ENCODE assay signal across 18 mouse cellular contexts in genomic region chr3:131070210-131070609, GRCm38 (mm10). TPM values are rescaled to one million over a fixed set of nuclear protein-coding genes. Genes with fewer than 3 reads are reported as not detected.
A peak's percentile ranks its signal among the peaks of the same experiment; 100 is the strongest.
DNase-seq lines count a peak whose midpoint lies in the region; ATAC-seq lines count a peak whose summit lies in the region.
"Had no signal": no experiment of that assay in that cellular context is flagged by ENCODE, and none has a peak within 500 bp of the region (broad histone marks: within the 10 kb centered on the region; RNA-seq: fewer than 3 reads in every experiment).

No protein-coding gene starts in this region.

- 20% methylated on average over 7 of the region's 7 CpGs for WGBS in forebrain, embryonic 13.5 days
- 18% methylated on average over 7 of the region's 7 CpGs for WGBS in forebrain, embryonic 16.5 days
- WGBS in hindbrain, embryonic 16.5 days, result 48% methylated on average over 7 of the region's 7 CpGs
- 49% methylated on average over 7 of the region's 7 CpGs for WGBS in hindbrain, embryonic 12.5 days
- WGBS in midbrain, embryonic 14.5 days, result 11% methylated on average over 7 of the region's 7 CpGs
- 15% methylated on average over 7 of the region's 7 CpGs for WGBS in midbrain, embryonic 16.5 days

- peak; percentile 33 for DNase-seq in midbrain, embryonic 14.5 days
- DNase-seq in embryo, embryonic 10 days (ENCODE audit: low spot score), result no peak
- DNase-seq: adrenal gland, adult 2 months; adrenal gland, postnatal 25 days; cerebellum, adult 9-10 months; embryo, embryonic 11 days; gastrocnemius, postnatal 14 days; heart, postnatal 14 days; kidney, adult 2 months had no signal

- H3K4me3 ChIP-seq in forebrain, embryonic 13.5 days, result no peak overlapping the region
- no peak overlapping the region for H3K4me3 ChIP-seq in forebrain, embryonic 16.5 days (replicated peaks; ENCODE audit: low read length)
- no peak overlapping the region for H3K4me3 ChIP-seq in hindbrain, embryonic 16.5 days (ENCODE audit: low read length)
- no peak overlapping the region for H3K4me3 ChIP-seq in hindbrain, embryonic 12.5 days
- no peak overlapping the region for H3K4me3 ChIP-seq in midbrain, embryonic 14.5 days (replicated peaks; ENCODE audit: low read depth, low read length)
- no peak overlapping the region for H3K4me3 ChIP-seq in midbrain, embryonic 16.5 days (ENCODE audit: low read depth, low read length)
- H3K4me3 ChIP-seq: embryonic facial prominence, embryonic 12.5 days; forebrain, embryonic 15.5 days had no signal

- H3K27ac ChIP-seq in forebrain, embryonic 13.5 days, result 0 out of 2 replicates have a peak overlapping the region, but pooled peaks have one; percentile 27
- no peak overlapping the region for H3K27ac ChIP-seq in forebrain, embryonic 16.5 days (ENCODE audit: low read length)
- no peak overlapping the region for H3K27ac ChIP-seq in hindbrain, embryonic 16.5 days (ENCODE audit: low read depth, low read length)
- no peak overlapping the region for H3K27ac ChIP-seq in hindbrain, embryonic 12.5 days
- H3K27ac ChIP-seq in midbrain, embryonic 14.5 days (replicated peaks; ENCODE audit: low read depth, low read length), result no peak overlapping the region; the same call in 1 of the 2 replicates
- no peak overlapping the region for H3K27ac ChIP-seq in midbrain, embryonic 16.5 days (ENCODE audit: low read length)
- H3K27ac ChIP-seq: embryonic facial prominence, embryonic 12.5 days; forebrain, embryonic 15.5 days; hindbrain, embryonic 14.5 days had no signal

- H3K36me3 ChIP-seq in forebrain, embryonic 13.5 days (ENCODE audit: poor library complexity, severe bottlenecking), result no peaks in the 10 kb centered on the region
- no peaks in the 10 kb centered on the region for H3K36me3 ChIP-seq in forebrain, embryonic 16.5 days (ENCODE audit: control insufficient read depth, insufficient read depth)
- H3K36me3 ChIP-seq in hindbrain, embryonic 16.5 days (ENCODE audit: control insufficient read depth, insufficient read depth, low read length), result no peaks in the 10 kb centered on the region
- no peaks in the 10 kb centered on the region for H3K36me3 ChIP-seq in hindbrain, embryonic 12.5 days
- H3K36me3 ChIP-seq in midbrain, embryonic 14.5 days (ENCODE audit: control insufficient read depth, insufficient read depth, low read length), result no peaks in the 10 kb centered on the region
- no peaks in the 10 kb centered on the region for H3K36me3 ChIP-seq in midbrain, embryonic 16.5 days (ENCODE audit: control insufficient read depth, insufficient read depth, low read length)
- H3K36me3 ChIP-seq: embryonic facial prominence, embryonic 12.5 days; forebrain, embryonic 15.5 days had no signal

- no peak overlapping the region for H3K9ac ChIP-seq in forebrain, embryonic 13.5 days
- H3K9ac ChIP-seq in forebrain, embryonic 16.5 days (replicated peaks; ENCODE audit: low read depth, low read length), result no peak overlapping the region
- no peak overlapping the region for H3K9ac ChIP-seq in hindbrain, embryonic 16.5 days (ENCODE audit: low read depth, low read length)
- no peak overlapping the region for H3K9ac ChIP-seq in hindbrain, embryonic 12.5 days
- no peak overlapping the region for H3K9ac ChIP-seq in midbrain, embryonic 14.5 days (replicated peaks; ENCODE audit: low read length)
- H3K9ac ChIP-seq in midbrain, embryonic 16.5 days (ENCODE audit: low read depth, low read length), result no peak overlapping the region
- H3K9ac ChIP-seq: embryonic facial prominence, embryonic 12.5 days; forebrain, embryonic 15.5 days; hindbrain, embryonic 14.5 days had no signal

- H3K27me3 ChIP-seq in forebrain, embryonic 13.5 days, result no peaks in the 10 kb centered on the region
- no peaks in the 10 kb centered on the region for H3K27me3 ChIP-seq in forebrain, embryonic 16.5 days (replicated peaks; ENCODE audit: control insufficient read depth, insufficient read depth, low read length)
- H3K27me3 ChIP-seq in hindbrain, embryonic 16.5 days (replicated peaks; ENCODE audit: control insufficient read depth, insufficient read depth, low read length), result no peaks in the 10 kb centered on the region
- H3K27me3 ChIP-seq in hindbrain, embryonic 12.5 days, result no peaks in the 10 kb centered on the region
- H3K27me3 ChIP-seq in midbrain, embryonic 14.5 days (ENCODE audit: control insufficient read depth, insufficient read depth, low read length), result no peaks in the 10 kb centered on the region
- H3K27me3 ChIP-seq in midbrain, embryonic 16.5 days (ENCODE audit: control insufficient read depth, insufficient read depth, low read depth, low read length), result no peaks in the 10 kb centered on the region
- H3K27me3 ChIP-seq: embryonic facial prominence, embryonic 12.5 days; forebrain, embryonic 15.5 days had no signal

- H3K4me1 ChIP-seq in forebrain, embryonic 13.5 days, result peaks cover 18% of the 10 kb centered on the region
- H3K4me1 ChIP-seq in forebrain, embryonic 16.5 days (replicated peaks; ENCODE audit: control insufficient read depth, insufficient read depth, low read length), result no peaks in the 10 kb centered on the region; the same call in 1 of the 2 replicates
- H3K4me1 ChIP-seq in hindbrain, embryonic 16.5 days (ENCODE audit: control insufficient read depth, insufficient read depth, low read depth, low read length), result no peaks in the 10 kb centered on the region
- H3K4me1 ChIP-seq in hindbrain, embryonic 12.5 days, result no peaks in the 10 kb centered on the region
- peaks cover 7% of the 10 kb centered on the region; the same call in 1 of the 2 replicates for H3K4me1 ChIP-seq in midbrain, embryonic 14.5 days (ENCODE audit: control insufficient read depth, insufficient read depth, low read length)
- 0 out of 2 replicates have a peak, but pooled peaks cover 2% of the 10 kb centered on the region for H3K4me1 ChIP-seq in midbrain, embryonic 16.5 days (ENCODE audit: control insufficient read depth, insufficient read depth, low read length)

- H3K9me3 ChIP-seq in forebrain, embryonic 13.5 days (replicated peaks), result no peaks in the 10 kb centered on the region
- no peaks in the 10 kb centered on the region for H3K9me3 ChIP-seq in forebrain, embryonic 16.5 days (ENCODE audit: control insufficient read depth, low read length)
- H3K9me3 ChIP-seq in hindbrain, embryonic 16.5 days (ENCODE audit: control insufficient read depth, low read length), result no peaks in the 10 kb centered on the region
- H3K9me3 ChIP-seq in hindbrain, embryonic 12.5 days (replicated peaks), result no peaks in the 10 kb centered on the region
- H3K9me3 ChIP-seq in midbrain, embryonic 14.5 days (ENCODE audit: control insufficient read depth, low read length), result no peaks in the 10 kb centered on the region
- H3K9me3 ChIP-seq in midbrain, embryonic 16.5 days (replicated peaks; ENCODE audit: control insufficient read depth, low read length, poor library complexity, severe bottlenecking), result no peaks in the 10 kb centered on the region
- H3K9me3 ChIP-seq: embryonic facial prominence, embryonic 12.5 days; forebrain, embryonic 15.5 days had no signal

- no peak for ATAC-seq in forebrain, embryonic 13.5 days
- no peak for ATAC-seq in forebrain, embryonic 16.5 days
- peak; percentile 45; the same call in 1 of the 2 replicates for ATAC-seq in hindbrain, embryonic 16.5 days
- no peak for ATAC-seq in hindbrain, embryonic 12.5 days (ENCODE audit: low FRiP score)
- ATAC-seq in midbrain, embryonic 14.5 days (ENCODE audit: low FRiP score, low TSS enrichment), result no peak
- ATAC-seq in midbrain, embryonic 16.5 days, result no peak
- ATAC-seq: forebrain, embryonic 15.5 days; intestine, embryonic 16.5 days had no signal

- no peak overlapping the region for H3K4me2 ChIP-seq in forebrain, embryonic 13.5 days
- H3K4me2 ChIP-seq in forebrain, embryonic 16.5 days (ENCODE audit: low read length), result no peak overlapping the region
- H3K4me2 ChIP-seq in hindbrain, embryonic 16.5 days (ENCODE audit: low read length), result no peak overlapping the region
- no peak overlapping the region for H3K4me2 ChIP-seq in hindbrain, embryonic 12.5 days (replicated peaks)
- no peak overlapping the region for H3K4me2 ChIP-seq in midbrain, embryonic 14.5 days (ENCODE audit: low read length)
- no peak overlapping the region for H3K4me2 ChIP-seq in midbrain, embryonic 16.5 days (ENCODE audit: low read length)
- H3K4me2 ChIP-seq: embryonic facial prominence, embryonic 12.5 days; forebrain, embryonic 15.5 days; hindbrain, embryonic 14.5 days had no signal

RNA-seq across cellular contexts. Expression of gene Lef1, which starts 40.1 kb away (rescaled TPM):
- polyA plus RNA-seq in forebrain, embryonic 13.5 days (2015; fragmentation: Nextera tagmentation; extraction: Ambion mirVana), result 24.8 and 27.6 TPM in 2 replicates
- 12.1 and 12.7 TPM in 2 replicates for polyA plus RNA-seq in forebrain, embryonic 16.5 days (2015; fragmentation: Nextera tagmentation; extraction: Ambion mirVana)
- 8.0 and 13.0 TPM in 2 replicates for polyA plus RNA-seq in hindbrain, embryonic 16.5 days (2015; fragmentation: Nextera tagmentation; extraction: Ambion mirVana)
- polyA plus RNA-seq in hindbrain, embryonic 12.5 days (2016; fragmentation: Nextera tagmentation; extraction: Ambion mirVana), result 31.9 and 33.6 TPM in 2 replicates
- polyA plus RNA-seq in midbrain, embryonic 14.5 days (2014; fragmentation: Nextera tagmentation; extraction: Ambion mirVana), result 75.4 and 93.8 TPM in 2 replicates
- polyA plus RNA-seq in midbrain, embryonic 16.5 days (2015; fragmentation: Nextera tagmentation; extraction: Ambion mirVana), result 67.6 and 81.3 TPM in 2 replicates
